Mouse (Mus musculus) bone marrow macrophage, adult 2 months (primary cell): ENCODE results near the gene Tmem265. TPM values are rescaled to one million over a fixed set of nuclear protein-coding genes. Genes with fewer than 3 reads are reported as not detected.

Experiments used
- H3K27ac ChIP-seq: 2 replicates; pipeline ENCODE4 v1.5.1; 2012; ENCODE audit warnings: low read depth, low read length; ENCODE audit not compliant: insufficient read depth
- H3K4me1 ChIP-seq: 2 replicates; pipeline ENCODE4 v1.6.1; 2012; ENCODE audit warnings: low read length; ENCODE audit not compliant: control insufficient read depth, insufficient read depth
- H3K4me3 ChIP-seq: 2 replicates; pipeline ENCODE4 v1.5.1; 2012; ENCODE audit warnings: mild to moderate bottlenecking, low read length, moderate library complexity; ENCODE audit not compliant: insufficient read depth
- CTCF ChIP-seq: IDR thresholded peaks from 2 replicates; pipeline ENCODE4 v1.5.1; 2012; ENCODE audit warnings: low read depth, mild to moderate bottlenecking, low read length, moderate library complexity
- POLR2A ChIP-seq: IDR thresholded peaks from 2 replicates; pipeline ENCODE4 v1.6.1; 2012; ENCODE audit warnings: mild to moderate bottlenecking, low read depth, low read length, borderline replicate concordance
- polyA plus RNA-seq: library from polyadenylated mRNA; stranded (reverse); fragments of >200 nt; gene quantifications from 2 replicates; pipeline ENCODE4 v1.2.4, GENCODE M21; 2012; ENCODE audit not compliant: missing spikeins, insufficient read depth, insufficient read length

Gene Tmem265
- polyA plus RNA-seq, 1 experiment = 10.8 TPM

DNA sequence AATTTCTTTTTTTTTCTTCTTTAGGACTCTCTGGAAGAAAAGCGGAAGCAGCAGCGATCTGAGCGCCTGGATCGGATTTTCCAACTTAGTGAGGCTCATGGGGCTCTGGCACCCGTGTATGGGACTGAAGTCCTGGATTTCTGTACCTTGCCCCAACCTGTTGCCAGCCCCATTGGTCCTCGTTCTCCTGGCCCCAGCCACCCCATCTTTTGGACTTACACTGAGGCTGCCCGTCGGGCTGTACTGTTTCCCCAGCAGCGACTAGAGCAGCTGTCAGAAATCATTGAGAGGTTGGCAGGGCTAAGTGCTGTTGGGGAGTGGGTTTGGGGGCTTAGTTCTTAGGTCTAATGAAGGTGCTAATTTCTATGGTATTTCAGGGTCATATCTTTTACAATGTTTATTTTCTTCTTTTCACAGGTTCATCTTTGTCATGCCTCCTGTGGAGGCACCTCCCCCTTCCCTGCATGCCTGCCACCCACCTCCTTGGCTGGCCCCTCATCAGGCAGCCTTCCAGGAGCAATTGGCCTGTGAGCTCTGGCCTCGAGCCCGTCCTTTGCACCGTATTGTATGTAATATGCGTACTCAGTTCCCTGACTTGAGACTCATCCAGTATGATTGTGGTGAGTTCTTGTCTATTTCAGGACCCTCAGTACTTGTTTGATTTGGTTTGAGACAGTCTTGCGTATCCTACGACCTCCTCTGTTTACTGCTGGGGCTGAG is 11.9 kb upstream of the Tmem265 start:
- TF ChIP-seq CTCF (no peak), POLR2A (no peak)
- H3K27ac ChIP-seq = no peak overlapping the region
- H3K4me3 ChIP-seq = no peak overlapping the region

DNA sequence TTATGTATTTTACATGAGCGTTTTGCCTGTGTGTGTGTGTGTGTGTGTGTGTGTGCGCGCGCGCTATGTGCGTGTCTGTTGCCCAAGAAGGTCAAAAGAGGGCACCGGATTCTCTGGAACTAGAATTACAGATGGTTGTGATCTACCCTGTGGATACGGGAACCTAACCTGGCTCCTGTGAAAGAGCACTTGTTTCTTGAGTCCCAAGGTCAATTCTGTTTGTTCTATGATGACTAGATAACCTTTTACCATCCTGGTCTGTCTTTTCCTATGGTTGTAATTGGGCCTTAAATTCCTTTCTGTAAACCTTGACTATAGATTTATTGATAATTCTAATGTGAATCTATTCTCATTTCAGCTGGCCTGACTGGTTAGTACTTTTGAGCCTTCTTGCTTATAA is 9.6 kb upstream of the Tmem265 start:
- no peak overlapping the region for H3K27ac ChIP-seq
- no peaks in the 10 kb centered on the region for H3K4me1 ChIP-seq
- H3K4me3 ChIP-seq = no peak overlapping the region
- TF ChIP-seq POLR2A (no peak), CTCF (no peak)

More for the DNA sequence above, 11.9 kb upstream of the Tmem265 start:
- no peaks in the 10 kb centered on the region for H3K4me1 ChIP-seq

DNA sequence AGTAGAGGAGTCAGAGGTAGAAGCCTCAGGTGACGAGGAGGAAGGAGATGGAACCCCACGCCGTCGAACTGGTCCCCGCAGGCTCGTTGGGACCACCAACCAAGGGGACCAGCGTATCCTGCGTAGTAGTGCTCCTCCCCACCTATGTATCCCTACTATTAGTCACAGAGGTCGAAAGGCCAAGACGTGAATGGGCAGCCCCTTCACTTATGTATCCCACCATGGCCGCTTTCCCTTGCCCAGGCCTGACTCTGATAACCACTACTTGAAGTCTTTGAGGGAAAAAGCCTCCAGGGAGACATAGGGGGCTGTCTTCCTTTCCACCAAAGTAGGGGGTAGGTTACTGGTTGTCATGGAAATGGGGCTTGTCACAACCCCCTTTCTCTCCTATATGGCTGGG is 610 bp upstream of the Tmem265 start:
- Histone ChIP-seq H3K4me1 (peaks cover 5% of the 10 kb centered on the region; the same call in 1 of the 2 replicates), H3K4me3 (no peak overlapping the region), H3K27ac (no peak overlapping the region)
- no peak for TF ChIP-seq POLR2A
- TF ChIP-seq CTCF = no peak

DNA sequence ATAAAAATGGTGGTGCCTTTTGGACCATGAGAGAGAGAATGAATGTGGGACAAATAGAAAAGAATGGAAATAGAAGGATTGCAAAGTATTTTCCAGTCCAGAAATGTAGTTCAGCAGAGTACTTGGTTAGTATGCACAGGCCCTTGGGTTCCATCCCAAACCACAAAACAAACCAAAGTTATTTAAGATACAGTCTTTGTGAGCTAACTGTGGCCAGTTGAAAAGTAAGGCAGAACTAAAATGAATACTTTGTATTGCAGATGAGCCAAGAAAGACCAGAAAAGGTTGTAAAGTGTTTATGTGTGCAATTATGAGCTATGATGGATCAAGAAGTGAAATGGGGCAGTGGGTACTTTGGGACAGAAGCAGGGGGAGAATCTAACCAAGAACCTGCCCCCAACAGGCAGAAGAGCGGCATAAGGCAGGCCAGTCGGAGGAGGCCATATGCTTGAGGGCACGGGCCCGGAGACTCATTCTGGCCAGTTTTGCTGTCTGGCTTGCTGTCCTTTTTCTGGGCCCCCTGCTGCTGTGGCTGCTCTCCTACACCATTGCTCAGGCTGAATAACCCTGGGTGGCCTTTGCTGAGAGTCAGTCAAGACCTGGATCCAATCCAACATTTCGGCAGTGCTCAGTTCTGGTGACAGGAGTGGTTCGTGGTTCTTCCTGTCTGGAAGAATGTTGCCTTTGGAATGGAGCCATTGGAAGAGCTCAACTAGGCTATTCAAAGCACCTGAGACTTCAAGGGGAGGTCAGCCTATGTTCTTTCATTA is 3.4 kb downstream of the Tmem265 start:
- Histone ChIP-seq H3K27ac (no peak overlapping the region), H3K4me1 (no peaks in the 10 kb centered on the region), H3K4me3 (no peak overlapping the region)
- TF ChIP-seq POLR2A (no peak), CTCF (no peak)

DNA sequence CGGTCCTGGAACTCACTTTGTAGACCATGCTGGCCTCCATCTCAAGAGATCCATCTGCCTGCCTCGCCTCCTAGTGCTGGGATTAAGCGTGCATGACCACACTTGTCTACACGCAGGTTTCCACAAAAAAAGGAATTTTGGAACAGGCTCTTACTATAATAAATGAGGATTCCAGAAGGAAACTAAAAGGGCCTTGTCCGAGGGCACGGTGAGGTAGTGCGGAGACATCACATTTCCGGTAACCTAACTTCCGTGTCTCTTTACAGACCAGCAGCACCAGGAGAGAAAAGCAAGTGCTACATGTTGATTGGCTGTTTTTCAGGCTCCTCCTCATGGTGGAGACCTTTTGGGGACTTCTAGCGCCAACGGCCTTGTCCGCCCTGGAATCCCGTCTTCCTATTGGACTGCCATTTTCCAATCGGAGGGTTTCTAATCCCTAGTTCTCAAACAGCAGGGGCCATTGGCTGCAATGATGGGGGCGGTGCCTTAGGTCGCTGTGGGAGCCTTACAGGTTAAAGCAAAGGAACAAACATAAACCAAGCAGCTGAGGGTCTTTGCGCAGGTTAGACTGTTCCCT is 11.8 kb downstream of the Tmem265 start, which contains the start of gene Phkg2:
Gene Phkg2, plus strand, starts transcription at position 446 of the 577 bp plus-strand sequence.
- Histone ChIP-seq H3K27ac (peak within 1 kb of the TSS; percentile 68), H3K4me3 (peak within 1 kb of the TSS; percentile 100), H3K4me1 (peaks cover 14% of the 10 kb centered on the region)
- no peak for TF ChIP-seq CTCF
- no peak for TF ChIP-seq POLR2A

DNA sequence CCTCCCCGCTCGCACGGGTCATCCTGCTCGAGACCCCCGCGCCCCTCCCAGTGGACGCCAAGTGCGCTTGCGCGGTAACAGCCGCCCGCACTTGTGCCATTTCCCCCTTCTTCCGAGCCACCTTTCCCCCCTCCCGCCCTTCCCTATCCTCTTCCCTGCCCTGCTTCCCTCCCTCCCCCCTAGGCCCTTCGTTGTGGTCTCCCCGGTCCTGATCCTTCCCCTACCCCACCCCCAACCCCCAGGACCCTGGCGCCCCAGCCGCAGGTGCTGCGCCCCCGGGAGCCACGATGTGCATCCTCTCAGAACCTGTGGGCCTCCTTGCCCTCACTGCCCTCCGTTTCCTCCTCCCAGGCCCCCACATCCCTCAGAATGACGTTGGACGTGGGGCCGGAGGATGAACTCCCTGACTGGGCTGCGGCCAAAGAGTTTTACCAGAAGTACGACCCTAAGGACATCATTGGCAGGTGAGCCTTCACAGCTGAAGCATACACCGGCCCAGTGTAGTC is 12.4 kb downstream of the Tmem265 start:
- TF ChIP-seq CTCF (no peak), POLR2A (no peak)
- Histone ChIP-seq H3K4me3 (peak overlapping the region; percentile 100), H3K4me1 (peaks cover 14% of the 10 kb centered on the region), H3K27ac (peak overlapping the region; percentile 28; the same call in 1 of the 2 replicates)

DNA sequence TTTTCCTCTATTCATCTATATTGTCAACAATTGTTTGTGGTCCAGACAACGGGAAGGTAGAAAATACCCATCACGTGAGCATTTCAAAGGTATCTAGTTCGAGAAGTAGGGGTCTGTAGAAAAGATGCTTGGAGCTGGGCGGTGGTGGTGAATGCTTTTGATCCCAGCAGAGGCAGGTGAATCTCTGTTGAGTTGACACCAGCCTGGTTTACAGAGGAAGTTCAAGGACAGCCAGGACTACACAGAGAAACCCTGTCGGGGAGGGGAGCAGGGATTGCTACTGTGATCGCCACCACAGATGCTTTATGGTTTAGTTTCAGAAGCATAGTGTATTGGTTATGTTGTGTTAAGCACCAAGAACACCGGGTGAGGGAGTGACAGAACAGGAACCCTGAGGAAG is 12.9 kb downstream of the Tmem265 start:
- peak overlapping the region; percentile 100 for H3K4me3 ChIP-seq
- H3K4me1 ChIP-seq = peaks cover 14% of the 10 kb centered on the region
- TF ChIP-seq CTCF (no peak), POLR2A (no peak)
- no peak overlapping the region for H3K27ac ChIP-seq

DNA sequence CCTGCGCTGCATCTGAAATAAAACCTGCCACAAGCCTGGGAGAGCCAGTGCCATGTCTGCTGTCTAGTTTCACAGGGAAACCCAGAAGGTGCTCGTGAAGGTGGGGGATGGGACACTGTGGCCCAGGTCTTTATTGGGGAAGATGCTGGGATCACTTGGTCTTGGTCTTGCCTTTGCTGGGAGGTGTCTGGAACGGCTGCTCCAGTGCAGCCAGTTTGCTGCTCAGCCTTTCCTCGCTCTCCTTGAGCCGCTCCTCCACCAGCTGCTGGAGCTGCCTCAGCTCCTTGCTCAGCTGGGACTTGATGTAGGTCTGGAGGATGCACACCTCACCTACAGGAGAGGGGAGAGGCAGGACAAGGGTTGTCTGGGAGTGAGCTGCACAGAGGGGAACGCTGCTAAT is 22.1 kb downstream of the Tmem265 start:
- H3K4me1 ChIP-seq = peaks cover 4% of the 10 kb centered on the region
- TF ChIP-seq CTCF (no peak), POLR2A (no peak)
- no peak overlapping the region for H3K4me3 ChIP-seq
- no peak overlapping the region for H3K27ac ChIP-seq

DNA sequence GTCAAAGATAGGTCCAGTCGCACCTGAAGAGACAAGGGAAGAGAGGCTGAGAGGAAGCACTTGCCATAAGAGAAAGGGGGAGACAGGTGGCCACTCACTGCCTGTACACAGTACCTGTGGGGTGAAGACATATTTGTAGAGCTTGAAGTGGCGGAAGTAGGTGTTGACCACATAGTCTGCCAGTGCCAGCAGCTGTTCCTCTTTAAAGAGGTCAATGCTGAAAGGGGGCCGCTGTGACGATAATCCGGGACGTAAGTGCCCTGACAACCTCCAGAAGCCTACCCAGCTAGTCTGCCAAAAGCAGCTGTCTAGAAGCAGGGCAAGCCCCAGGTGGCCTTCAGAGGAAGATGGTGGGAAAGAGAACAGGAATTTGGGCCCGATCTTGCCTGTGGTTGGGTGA is 23.8 kb downstream of the Tmem265 start:
- Histone ChIP-seq H3K4me1 (peaks cover 9% of the 10 kb centered on the region), H3K27ac (no peak overlapping the region), H3K4me3 (no peak overlapping the region)
- TF ChIP-seq CTCF = no peak
- no peak for TF ChIP-seq POLR2A
